Mouse (Mus musculus) ES-E14 (cell line): Measurements from ENCODE around the gene Akr1b3. TPM values are rescaled to one million over a fixed set of nuclear protein-coding genes. Genes with fewer than 3 reads are reported as not detected.

Experiments used
- DNase-seq: peaks from one replicate; pipeline ENCODE4 v3.0.0-alpha.2; 2013; ENCODE audit warnings: low read depth, low spot score
- H3K27ac ChIP-seq: 2 replicates; pipeline ENCODE4 v1.5.1; 2012; ENCODE audit warnings: low read depth, mild to moderate bottlenecking, low read length, moderate library complexity, mixed read lengths; ENCODE audit not compliant: poor library complexity, insufficient read depth, severe bottlenecking
- H3K36me3 ChIP-seq: 2 replicates; pipeline ENCODE4 v1.6.1; 2012; ENCODE audit warnings: mild to moderate bottlenecking, low read length, moderate library complexity, mixed read lengths; ENCODE audit not compliant: control insufficient read depth, poor library complexity, insufficient read depth, severe bottlenecking
- H3K4me1 ChIP-seq, 2 experiments: fragments of 150-350 bp in 1 of 2; sonication (generic) in 1 of 2; 2 replicates each; pipeline ENCODE4 v1.6.1; 2012; ENCODE audit warnings: low read length in 2 of 2, mild to moderate bottlenecking in 1 of 2, mixed read lengths in 1 of 2; ENCODE audit not compliant: control insufficient read depth in 2 of 2, insufficient read depth in 2 of 2, poor library complexity in 1 of 2
- H3K4me3 ChIP-seq, 2 experiments: fragments of 150-350 bp in 1 of 2; sonication (generic) in 1 of 2; 2 replicates each; pipeline ENCODE4 v1.5.1; 2012; ENCODE audit warnings: low read length in 2 of 2, low read depth in 1 of 2, mild to moderate bottlenecking in 1 of 2, mixed read lengths in 1 of 2; ENCODE audit not compliant: insufficient read depth in 1 of 2, poor library complexity in 1 of 2, severe bottlenecking in 1 of 2
- H3K9ac ChIP-seq: 2 replicates; pipeline ENCODE4 v1.6.1; 2012; ENCODE audit warnings: low read depth, mild to moderate bottlenecking, low read length, mixed read lengths; ENCODE audit not compliant: poor library complexity, insufficient read depth, severe bottlenecking
- H3K9me3 ChIP-seq: fragments of 150-350 bp; sonication (generic); 2 replicates; pipeline ENCODE4 v1.6.1; 2012; ENCODE audit warnings: low read depth, mild to moderate bottlenecking, low read length; ENCODE audit not compliant: control insufficient read depth, insufficient read depth
- CHD2 ChIP-seq: IDR thresholded peaks from 2 replicates; pipeline ENCODE4 v1.6.1; 2014; ENCODE audit warnings: mild to moderate bottlenecking, low read depth, low read length, inconsistent platforms
- HCFC1 ChIP-seq: IDR thresholded peaks from 2 replicates; pipeline ENCODE4 v1.6.1; 2012; ENCODE audit warnings: low read length, inconsistent platforms, borderline replicate concordance; ENCODE audit not compliant: insufficient read depth
- MAFK ChIP-seq: IDR thresholded peaks from 2 replicates; pipeline ENCODE4 v1.6.1; 2014; ENCODE audit warnings: mild to moderate bottlenecking, low read depth, low read length, inconsistent platforms; ENCODE audit not compliant: insufficient read depth
- ZC3H11A ChIP-seq: IDR thresholded peaks from 2 replicates; pipeline ENCODE4 v1.6.1; 2012; ENCODE audit warnings: low read depth, mild to moderate bottlenecking, inconsistent platforms, low read length, borderline replicate concordance
- ZNF384 ChIP-seq: IDR thresholded peaks from 2 replicates; pipeline ENCODE4 v1.6.1; 2012; ENCODE audit warnings: low read depth, low read length, inconsistent platforms
- in situ Hi-C, 2 experiments: fragments of 600-800 bp; cut with MboI; formaldehyde crosslinking; loops; one replicate each; pipeline ENCODE4 v1.15.1; 2025; ENCODE audit warnings: low sequenced_read_pairs in 2 of 2, inconsistent platforms in 1 of 2; ENCODE audit not compliant: unreplicated experiment in 2 of 2
- total RNA-seq: library from RNA; depleted of rRNA; stranded (reverse); fragments of 300-350 nt; gene quantifications from 2 replicates; pipeline ENCODE4 v1.2.3, GENCODE M21; 2012; rRNA removed

Gene Akr1b3
- total RNA-seq: 321 and 431 TPM in 2 replicates

GRCm38 (mm10) chr6:34316854-34317771 lies at the start of gene Akr1b3:
Akr1b3 (minus strand) TSS chr6:34317478.
- H3K4me1 ChIP-seq: peaks cover 4 to 10% of the 10 kb centered on the region in 2 experiments; a peak in 3 of 4 replicates
- TF ChIP-seq ZC3H11A: no peak
- no peak for TF ChIP-seq MAFK
- TF ChIP-seq CHD2: no peak
- no peak for TF ChIP-seq ZNF384
- TF ChIP-seq HCFC1: no peak
- no peaks in the 10 kb centered on the region for H3K9me3 ChIP-seq
- H3K4me3 ChIP-seq: peak within 1 kb of the TSS; percentile 83
- peak within 1 kb of the TSS; percentile 80 for H3K9ac ChIP-seq
- no peak within 1 kb of the TSS for H3K27ac ChIP-seq
- H3K36me3 ChIP-seq: peaks cover 9% of the 10 kb centered on the region
- in situ Hi-C loops: no loop called here
- peak; percentile 89 for DNase-seq

- peaks cover 0 to 5% of the 10 kb centered on the region in 2 experiments; a peak in 1 of 4 replicates for H3K4me1 ChIP-seq
- in situ Hi-C loops: no loop called here
- no peak for TF ChIP-seq ZNF384
- no peak for TF ChIP-seq MAFK
- TF ChIP-seq HCFC1: no peak
- TF ChIP-seq CHD2: no peak
- TF ChIP-seq ZC3H11A: no peak
- H3K9ac ChIP-seq: no peak overlapping the region
- H3K36me3 ChIP-seq: no peaks in the 10 kb centered on the region
- no peak overlapping the region for H3K27ac ChIP-seq
- DNase-seq: no peak
- H3K9me3 ChIP-seq: no peaks in the 10 kb centered on the region
- H3K4me3 ChIP-seq: no peak overlapping the region
Observed at GRCm38 (mm10) chr6:34364217-34365136, 47.2 kb upstream of the Akr1b3 start.

- TF ChIP-seq MAFK (no peak), HCFC1 (no peak), ZNF384 (no peak), CHD2 (no peak), ZC3H11A (no peak)
- H3K4me3 ChIP-seq: no peak overlapping the region
- H3K4me1 ChIP-seq: peaks cover 0 to 8% of the 10 kb centered on the region in 2 experiments; a peak in 2 of 4 replicates
- no peak overlapping the region for H3K27ac ChIP-seq
- DNase-seq: no peak
- in situ Hi-C loops: no loop called here
- no peaks in the 10 kb centered on the region for H3K9me3 ChIP-seq
- H3K9ac ChIP-seq: no peak overlapping the region
- H3K36me3 ChIP-seq: no peaks in the 10 kb centered on the region
Observed at GRCm38 (mm10) chr6:34355841-34356240, 38.6 kb upstream of the Akr1b3 start.

- in situ Hi-C loops: no loop called here
- H3K36me3 ChIP-seq: no peaks in the 10 kb centered on the region
- no peak overlapping the region for H3K9ac ChIP-seq
- H3K4me3 ChIP-seq: no peak overlapping the region
- no peak overlapping the region for H3K27ac ChIP-seq
- no peak for DNase-seq
- no peaks in the 10 kb centered on the region for H3K9me3 ChIP-seq
- H3K4me1 ChIP-seq: peaks cover 0 to 8% of the 10 kb centered on the region in 2 experiments; a peak in 2 of 4 replicates
- no peak for TF ChIP-seq CHD2
- no peak for TF ChIP-seq HCFC1
- no peak for TF ChIP-seq ZC3H11A
- TF ChIP-seq ZNF384: no peak
- no peak for TF ChIP-seq MAFK
Observed at GRCm38 (mm10) chr6:34355349-34355747, 38.1 kb upstream of the Akr1b3 start.
